Mouse (Mus musculus) left cerebral cortex, postnatal 14 days (tissue): ENCODE results near the gene Ogg1. TPM values are rescaled to one million over a fixed set of nuclear protein-coding genes. Genes with fewer than 3 reads are reported as not detected.
A peak's percentile ranks its signal among the peaks of the same experiment; 100 is the strongest.
"Not testable (repeated sequence)": the region's sequence is repeated elsewhere in the genome, so short reads cannot be mapped to it uniquely, and the experiment has no call there.

Source experiments
- DNase-seq, 2 experiments: peaks; one replicate each; pipeline ENCODE4 v3.0.0; 2021 to 2022; ENCODE audit warnings: low spot score in 2 of 2, mixed read lengths in 1 of 2
- intact Hi-C: fragments of 180-260 bp; cut with DNase I; formaldehyde crosslinking; loops from one replicate; pipeline ENCODE4 v1.15.1; 2025
- total RNA-seq, 2 experiments: library from RNA; stranded (reverse); gene quantifications; 2 replicates each; pipeline ENCODE4 v1.2.3; 2021

Gene Ogg1
- total RNA-seq, 2 experiments from 2014 or later = 4.9 to 5.8 TPM

DNA sequence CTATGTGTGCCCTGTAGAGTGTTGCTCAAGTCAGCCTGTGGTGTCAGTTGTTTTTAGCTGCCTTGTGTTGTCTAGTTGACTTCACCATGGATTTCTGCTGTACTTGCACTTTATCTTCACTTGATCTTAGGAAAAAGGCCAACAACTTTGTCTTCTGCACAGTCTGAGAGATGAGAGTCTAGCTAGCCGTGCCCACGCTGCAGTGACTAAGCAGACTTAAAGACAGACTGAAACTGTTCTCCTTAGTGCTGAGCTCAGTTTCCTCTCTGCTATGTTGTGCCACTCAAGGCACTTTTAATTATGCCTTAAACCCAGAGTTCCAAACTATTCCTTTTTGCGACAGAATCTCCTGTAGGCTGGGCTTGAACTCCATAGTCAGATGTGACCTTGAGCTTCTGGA lies 10.8 kb upstream of the Ogg1 start:
- no peak for DNase-seq
- intact Hi-C loops = no loop called here

DNA sequence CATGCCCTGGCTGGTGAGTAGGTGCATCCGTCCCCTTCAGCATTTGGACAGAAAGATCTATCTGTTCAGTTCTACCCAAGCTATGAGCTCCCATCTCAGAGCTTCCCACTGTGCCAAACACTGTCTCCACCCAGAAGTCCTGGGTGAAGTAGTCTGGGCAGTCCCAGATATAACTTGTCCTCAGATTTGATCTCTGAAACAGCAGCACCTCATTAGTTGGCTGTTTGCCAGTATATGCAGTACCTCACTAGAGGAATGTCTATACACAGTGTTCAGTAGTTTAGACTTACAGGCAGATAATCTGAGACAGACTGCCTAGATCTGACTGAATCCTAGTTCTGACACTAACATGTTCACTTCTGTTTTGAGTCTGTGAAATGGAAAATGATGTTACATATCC lies 2.6 kb downstream of the Ogg1 start:
- intact Hi-C loops = no loop called here
- DNase-seq = no peak

DNA sequence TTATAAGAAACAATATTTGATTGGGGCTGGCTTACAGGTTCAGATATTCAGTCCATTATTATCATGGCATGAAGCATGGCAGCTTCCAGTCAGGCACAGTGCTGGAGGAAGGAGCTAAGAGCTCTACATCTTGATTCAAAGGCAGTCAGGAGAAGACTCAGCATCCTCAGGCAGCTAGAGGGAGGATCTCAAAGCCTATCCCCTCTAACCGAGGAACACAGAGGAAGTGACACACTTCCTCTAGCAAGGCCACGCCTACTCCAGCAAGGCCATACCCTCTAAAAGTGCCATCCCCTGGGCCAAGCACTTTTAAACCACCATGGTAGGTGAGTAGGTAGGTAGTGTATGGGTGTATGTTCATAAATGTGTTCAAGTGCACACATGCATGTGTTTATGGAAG lies 3.8 kb downstream of the Ogg1 start:
- DNase-seq = no peak
- intact Hi-C loops = no loop called here

DNA sequence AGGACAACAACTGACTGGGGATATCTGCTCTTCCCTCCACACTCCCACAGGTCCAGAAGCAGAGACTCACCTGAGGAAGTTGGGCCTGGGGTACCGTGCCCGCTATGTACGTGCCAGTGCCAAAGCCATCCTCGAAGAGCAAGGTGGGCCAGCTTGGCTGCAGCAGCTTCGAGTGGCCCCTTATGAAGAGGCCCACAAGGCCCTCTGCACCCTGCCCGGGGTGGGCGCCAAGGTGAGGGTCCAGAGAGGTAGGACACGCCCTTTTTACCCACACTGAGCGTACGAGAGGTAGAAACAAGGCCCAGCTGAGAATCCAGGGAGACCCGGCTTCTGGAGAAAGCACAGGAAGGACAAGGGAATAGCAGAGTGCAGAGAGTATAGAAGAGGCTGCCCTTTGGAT lies 4.9 kb downstream of the Ogg1 start:
- DNase-seq = no peak
- intact Hi-C loops = no loop called here

- intact Hi-C loops, DNase-seq: not testable (repeated sequence)
Measured at GRCm38 (mm10) chr6:113332734-113333133, 6.0 kb downstream of the Ogg1 start.

DNA sequence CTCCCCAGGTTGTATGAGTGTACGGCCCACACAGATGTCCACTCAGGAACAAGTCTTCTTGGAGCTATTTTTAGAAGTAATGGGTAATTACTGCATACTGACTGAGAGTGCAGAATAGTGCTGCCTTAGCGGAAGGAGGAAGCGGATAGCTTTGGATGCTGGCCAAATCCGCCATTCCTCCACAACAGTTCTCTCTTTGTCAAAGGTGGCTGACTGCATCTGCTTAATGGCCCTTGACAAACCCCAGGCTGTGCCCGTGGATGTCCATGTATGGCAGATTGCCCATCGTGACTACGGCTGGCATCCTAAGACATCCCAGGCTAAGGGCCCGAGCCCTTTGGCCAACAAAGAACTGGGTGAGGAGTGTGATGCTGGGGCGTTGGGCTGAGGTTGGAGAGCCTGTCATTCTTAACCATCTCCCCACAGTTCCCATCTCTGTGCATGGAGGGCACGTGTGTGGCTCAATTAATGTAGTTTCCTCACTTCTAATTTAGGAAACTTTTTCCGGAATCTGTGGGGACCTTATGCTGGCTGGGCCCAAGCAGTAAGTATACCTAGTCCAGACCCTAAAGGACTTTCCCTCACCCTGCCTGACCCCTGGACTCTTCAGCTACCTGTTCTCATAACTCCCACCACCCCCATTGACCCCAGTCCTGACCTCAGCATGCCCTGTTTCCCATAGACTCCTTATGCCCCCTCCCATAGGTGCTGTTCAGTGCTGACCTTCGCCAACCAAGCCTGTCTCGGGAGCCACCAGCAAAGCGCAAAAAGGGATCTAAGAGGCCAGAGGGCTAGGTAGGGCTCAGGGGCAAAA lies 6.6 kb downstream of the Ogg1 start:
- intact Hi-C loops = no loop called here
- DNase-seq = peak; percentile 75 to 83

DNA sequence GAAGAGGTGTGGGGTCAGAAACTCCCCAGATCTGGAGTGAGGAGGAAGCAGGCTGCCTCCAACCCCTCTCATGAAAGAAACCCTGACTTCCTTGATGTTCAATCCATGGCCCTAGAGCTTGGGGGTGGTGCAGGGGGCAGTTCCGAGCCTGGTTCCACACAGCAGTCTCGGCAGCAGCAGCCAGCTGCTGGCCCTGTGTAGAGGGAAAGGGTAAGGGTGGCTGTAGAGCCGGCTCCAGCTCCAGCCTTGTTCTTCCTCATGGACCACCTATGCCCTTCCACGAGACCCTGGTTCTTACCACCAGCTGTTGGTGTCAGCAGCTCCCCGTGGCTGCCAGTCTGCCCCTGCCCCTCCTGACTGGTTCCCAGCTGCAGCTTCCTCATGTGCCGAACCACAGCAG lies 7.4 kb downstream of the Ogg1 start:
- intact Hi-C loops = no loop called here
- DNase-seq = no peak

GRCm38 (mm10) chr6:113336852-113337620 lies 10.3 kb downstream of the Ogg1 start:
- intact Hi-C loops = no loop called here
- no peak for DNase-seq

DNA sequence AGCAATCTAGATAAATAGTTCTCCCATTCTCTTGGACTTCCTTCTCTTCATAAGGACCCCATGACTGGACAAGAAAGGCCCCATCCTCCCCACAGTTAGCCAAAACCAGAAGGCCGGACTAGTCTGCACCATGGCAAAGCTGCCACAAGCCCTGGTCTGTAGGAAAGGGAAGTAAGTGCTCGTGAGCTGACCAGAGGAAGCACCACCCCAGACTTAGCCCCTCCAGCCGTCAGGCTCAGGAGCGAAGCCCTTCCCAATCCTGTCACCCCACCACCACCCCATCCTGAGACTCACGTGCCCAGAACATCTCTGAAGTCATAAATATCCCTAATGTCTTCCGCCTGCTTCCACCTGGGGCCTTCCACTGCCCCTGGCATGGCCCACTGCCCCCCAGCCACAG lies 14.8 kb downstream of the Ogg1 start:
- DNase-seq = peak; percentile 42 to 54
- intact Hi-C loops = loop anchor here (5.0 kb wide), 1 partner anchor 36 kb away; the partner anchor contains the start of genes Arpc4 and Tada3

DNA sequence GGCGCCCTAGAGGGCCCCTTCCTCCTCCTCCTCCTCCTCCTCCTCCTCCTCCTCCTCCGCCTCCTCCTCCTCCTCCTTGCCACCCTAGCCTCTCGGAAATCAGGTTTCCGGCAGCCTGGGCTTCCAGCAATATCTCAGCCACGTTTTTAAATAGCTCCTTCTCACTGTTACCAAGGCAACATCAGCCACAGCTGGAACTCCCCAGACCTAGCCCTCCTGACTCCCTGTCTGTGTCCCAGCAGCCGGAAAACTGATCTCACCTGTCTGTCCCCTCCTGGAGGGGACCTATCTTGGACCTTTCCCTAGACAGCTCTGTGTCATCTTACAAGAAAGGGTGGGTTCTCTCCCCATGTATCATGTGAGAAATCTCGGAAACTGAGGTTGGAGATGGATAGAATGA lies 15.5 kb downstream of the Ogg1 start:
- peak; percentile 36 to 48 for DNase-seq
- intact Hi-C loops = loop anchor here (5.0 kb wide), 1 partner anchor 35 kb away; the partner anchor contains the start of genes Arpc4 and Tada3

GRCm38 (mm10) chr6:113343177-113344092 lies 16.7 kb downstream of the Ogg1 start, which contains the start of gene Camk1:
Gene Camk1 (minus strand): TSS chr6:113343984.
- intact Hi-C loops = loop anchor here (5.0 kb wide), 1 partner anchor 34 kb away; the partner anchor contains the start of genes Arpc4 and Tada3
- peak; percentile 44 to 77 for DNase-seq

- peak in 1 of 2 experiments; percentile 46 for DNase-seq
Measured at GRCm38 (mm10) chr6:113344321-113344720, 17.5 kb downstream of the Ogg1 start.

DNA sequence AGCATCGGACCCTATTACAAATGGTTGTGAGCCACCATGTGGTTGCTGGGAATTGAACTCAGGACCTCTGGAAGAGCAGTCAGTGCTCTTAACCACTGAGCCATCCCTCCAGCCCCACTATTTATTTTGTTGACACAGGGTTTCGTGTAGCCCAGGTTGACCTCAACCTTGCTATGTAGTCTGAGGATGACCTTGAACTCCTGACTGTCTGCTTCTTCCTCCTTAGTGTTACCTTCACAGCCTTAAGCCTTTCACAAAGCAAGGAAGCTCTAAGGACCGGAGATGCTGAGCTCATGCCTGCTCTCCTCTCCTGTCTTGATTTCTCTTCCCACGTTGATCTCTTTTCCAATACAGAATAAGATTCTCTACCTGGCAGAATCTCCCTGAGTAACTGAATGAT lies 20.1 kb downstream of the Ogg1 start:
- intact Hi-C loops = no loop called here
- no peak for DNase-seq

More at GRCm38 (mm10) chr6:113344321-113344720, 17.5 kb downstream of the Ogg1 start:
- intact Hi-C loops = loop anchor here (5.0 kb wide), 1 partner anchor 33 kb away; the partner anchor contains the start of genes Arpc4 and Tada3

- DNase-seq = no peak
- intact Hi-C loops = no loop called here
Measured at GRCm38 (mm10) chr6:113350538-113350937, 23.8 kb downstream of the Ogg1 start.

- no peak for DNase-seq
- intact Hi-C loops = no loop called here
Measured at GRCm38 (mm10) chr6:113351161-113351560, 24.4 kb downstream of the Ogg1 start.

DNA sequence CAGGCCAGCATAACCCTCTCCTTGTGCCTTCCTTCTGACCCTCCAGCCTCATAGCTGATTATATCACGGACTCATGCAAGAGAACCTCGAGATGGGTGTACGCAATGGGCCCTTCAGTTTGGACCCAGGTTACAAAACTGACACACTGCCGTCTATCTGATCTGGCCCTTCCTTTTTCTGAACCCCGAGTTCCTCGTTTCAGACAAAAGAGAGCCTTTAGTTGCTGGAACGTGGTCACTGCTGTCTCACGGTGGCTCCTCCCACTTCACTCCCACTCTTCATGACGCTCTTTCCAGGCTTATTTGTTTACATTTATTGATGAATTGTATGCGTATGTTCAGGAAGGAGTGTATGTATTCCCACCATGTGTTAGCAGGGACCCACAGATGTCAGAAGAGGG lies 24.9 kb downstream of the Ogg1 start:
- DNase-seq = no peak
- intact Hi-C loops = no loop called here

DNA sequence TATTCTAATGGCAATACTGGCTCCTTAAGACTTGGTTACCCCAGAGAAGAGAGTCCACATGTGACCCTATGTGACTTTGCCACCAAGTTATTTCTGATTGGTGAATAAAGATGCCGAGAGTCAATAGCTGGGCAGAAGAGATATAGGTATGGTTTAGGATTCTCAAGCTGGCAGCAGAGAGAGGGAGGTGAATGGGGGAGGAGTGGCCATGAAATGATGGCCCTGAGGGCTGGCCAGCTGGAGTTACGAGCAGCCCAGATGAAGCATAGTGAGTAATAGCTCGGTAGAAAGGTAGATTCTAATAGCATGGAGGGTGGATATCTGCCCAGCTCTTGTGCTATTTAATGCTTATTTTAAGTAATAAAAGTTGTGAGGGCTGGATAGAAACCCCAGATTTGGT lies 26.0 kb downstream of the Ogg1 start:
- DNase-seq = no peak
- intact Hi-C loops = no loop called here

GRCm38 (mm10) chr6:113353696-113354095 lies 26.9 kb downstream of the Ogg1 start:
- DNase-seq = no peak
- intact Hi-C loops = no loop called here

GRCm38 (mm10) chr6:113361476-113361875 lies 34.7 kb downstream of the Ogg1 start:
- intact Hi-C loops = no loop called here
- no peak for DNase-seq
